Mouse (Mus musculus) embryonic fibroblast, embryonic 13.5 days (primary cell): ENCODE data around the gene Kitl.

Source experiments
- CTCF ChIP-seq: IDR thresholded peaks from 2 replicates; pipeline ENCODE4 v1.5.1; 2011; ENCODE audit warnings: mild to moderate bottlenecking, control low read depth, low read length, moderate library complexity, borderline replicate concordance; ENCODE audit not compliant: insufficient read depth
- POLR2A ChIP-seq: IDR thresholded peaks from 2 replicates; pipeline ENCODE4 v1.6.1; 2011; ENCODE audit warnings: low read depth, mild to moderate bottlenecking, control low read depth, low read length, moderate library complexity

GRCm38 (mm10) chr10:100072641-100073040 lies 57.2 kb downstream of the Kitl start:
- TF ChIP-seq CTCF (no peak), POLR2A (no peak)
